In genomic region chr2:164047197-164047690, GRCm38 (mm10) we compare ENCODE assay signal across 8 mouse cellular contexts. TPM values are rescaled to one million over a fixed set of nuclear protein-coding genes. Genes with fewer than 3 reads are reported as not detected.
DNase-seq lines count a peak whose midpoint lies in the region; ATAC-seq lines count a peak whose summit lies in the region.

No protein-coding gene starts in this region.

- peak overlapping the region; percentile 55 for H3K4me2 ChIP-seq in limb, embryonic 12.5 days
- H3K4me2 ChIP-seq in midbrain, embryonic 12.5 days (replicated peaks): peak overlapping the region; percentile 49

- no peaks in the 10 kb centered on the region for H3K27me3 ChIP-seq in hindbrain, embryonic 10.5 days (ENCODE audit: insufficient read depth, poor library complexity, severe bottlenecking)
- no peaks in the 10 kb centered on the region for H3K27me3 ChIP-seq in limb, embryonic 12.5 days
- no peaks in the 10 kb centered on the region for H3K27me3 ChIP-seq in midbrain, embryonic 12.5 days

- H3K4me1 ChIP-seq in hindbrain, embryonic 10.5 days (replicated peaks): peaks cover 6% of the 10 kb centered on the region; the same call in 1 of the 2 replicates
- H3K4me1 ChIP-seq in limb, embryonic 12.5 days (replicated peaks): 0 out of 2 replicates have a peak, but pooled peaks cover 6% of the 10 kb centered on the region
- 0 out of 2 replicates have a peak, but pooled peaks cover 2% of the 10 kb centered on the region for H3K4me1 ChIP-seq in midbrain, embryonic 12.5 days

- WGBS in hindbrain, embryonic 10.5 days: 3% methylated on average over 14 of the region's 16 CpGs
- 2% methylated on average over 15 of the region's 16 CpGs for WGBS in limb, embryonic 12.5 days
- 2% methylated on average over 11 of the region's 16 CpGs for WGBS in midbrain, embryonic 12.5 days

- H3K4me3 ChIP-seq in hindbrain, embryonic 10.5 days: peak overlapping the region; percentile 45
- peak overlapping the region; percentile 34 for H3K4me3 ChIP-seq in limb, embryonic 12.5 days (replicated peaks)
- H3K4me3 ChIP-seq in midbrain, embryonic 12.5 days: peak overlapping the region; percentile 28

- peak; percentile 42; the same call in 1 of the 2 replicates for ATAC-seq in limb, embryonic 12.5 days (ENCODE audit: insufficient number of reproducible peaks, insufficient read depth, low FRiP score, low TSS enrichment, low read depth)
- ATAC-seq in midbrain, embryonic 12.5 days (ENCODE audit: low FRiP score, low read depth): no peak

- peaks cover 24% of the 10 kb centered on the region for H3K36me3 ChIP-seq in hindbrain, embryonic 10.5 days
- peaks cover 25% of the 10 kb centered on the region for H3K36me3 ChIP-seq in limb, embryonic 12.5 days
- H3K36me3 ChIP-seq in midbrain, embryonic 12.5 days: peaks cover 7% of the 10 kb centered on the region; the same call in 1 of the 2 replicates

- DNase-seq in ovary, postnatal 36 days (ENCODE audit: low spot score): peak; percentile 16
- no peak for DNase-seq in ovary, postnatal 10 days (ENCODE audit: low spot score)
- peak; percentile 23 for DNase-seq in embryo, embryonic 10.5 days (ENCODE audit: low spot score)
- peak; percentile 37 for DNase-seq in hindbrain, embryonic 10.5 days (ENCODE audit: low spot score)
- DNase-seq in thymus, postnatal 10 days (ENCODE audit: low spot score in 2 of 2): peak; percentile 32 to 36
- no peak for DNase-seq in right cerebral cortex, postnatal 14 days

- no peaks in the 10 kb centered on the region for H3K9me3 ChIP-seq in hindbrain, embryonic 10.5 days
- H3K9me3 ChIP-seq in limb, embryonic 12.5 days: no peaks in the 10 kb centered on the region
- no peaks in the 10 kb centered on the region for H3K9me3 ChIP-seq in midbrain, embryonic 12.5 days

- H3K9ac ChIP-seq in limb, embryonic 12.5 days (replicated peaks): no peak overlapping the region
- peak overlapping the region; percentile 44 for H3K9ac ChIP-seq in midbrain, embryonic 12.5 days (replicated peaks)

- H3K27ac ChIP-seq in hindbrain, embryonic 10.5 days: peak overlapping the region; percentile 66; the same call in 1 of the 2 replicates
- no peak overlapping the region for H3K27ac ChIP-seq in limb, embryonic 12.5 days
- H3K27ac ChIP-seq in midbrain, embryonic 12.5 days (replicated peaks): no peak overlapping the region

RNA-seq across cellular contexts. Expression of gene Pabpc1l, which starts 22.0 kb away (rescaled TPM):
- 1.2 and 1.6 TPM in 2 replicates for polyA plus RNA-seq in hindbrain, embryonic 10.5 days (2016; fragmentation: Nextera tagmentation; extraction: Ambion mirVana)
- polyA plus RNA-seq in limb, embryonic 12.5 days (2016; fragmentation: Nextera tagmentation; extraction: Ambion mirVana): 3.1 and 3.7 TPM in 2 replicates
- 0.64 and 1.2 TPM in 2 replicates for polyA plus RNA-seq in midbrain, embryonic 12.5 days (2016; fragmentation: Nextera tagmentation; extraction: Ambion mirVana)

RNA-seq across cellular contexts. Expression of gene Stk4, which starts 22.9 kb away (rescaled TPM):
- polyA plus RNA-seq in hindbrain, embryonic 10.5 days (2016; fragmentation: Nextera tagmentation; extraction: Ambion mirVana): 30.8 and 36.8 TPM in 2 replicates
- 28.2 and 29.6 TPM in 2 replicates for polyA plus RNA-seq in limb, embryonic 12.5 days (2016; fragmentation: Nextera tagmentation; extraction: Ambion mirVana)
- polyA plus RNA-seq in midbrain, embryonic 12.5 days (2016; fragmentation: Nextera tagmentation; extraction: Ambion mirVana): 39.6 and 42.3 TPM in 2 replicates

RNA-seq across cellular contexts. Expression of gene Tomm34, which starts 23.7 kb away (rescaled TPM):
- polyA plus RNA-seq in hindbrain, embryonic 10.5 days (2016; fragmentation: Nextera tagmentation; extraction: Ambion mirVana): 58.3 and 64.3 TPM in 2 replicates
- polyA plus RNA-seq in limb, embryonic 12.5 days (2016; fragmentation: Nextera tagmentation; extraction: Ambion mirVana): 53.6 and 53.7 TPM in 2 replicates
- 45.1 and 47.0 TPM in 2 replicates for polyA plus RNA-seq in midbrain, embryonic 12.5 days (2016; fragmentation: Nextera tagmentation; extraction: Ambion mirVana)

RNA-seq across cellular contexts. Expression of gene Ywhab, which starts 52.5 kb away (rescaled TPM):
- 294 and 318 TPM in 2 replicates for polyA plus RNA-seq in hindbrain, embryonic 10.5 days (2016; fragmentation: Nextera tagmentation; extraction: Ambion mirVana)
- 315 and 333 TPM in 2 replicates for polyA plus RNA-seq in limb, embryonic 12.5 days (2016; fragmentation: Nextera tagmentation; extraction: Ambion mirVana)
- 341 and 352 TPM in 2 replicates for polyA plus RNA-seq in midbrain, embryonic 12.5 days (2016; fragmentation: Nextera tagmentation; extraction: Ambion mirVana)

Comparison
In these comparisons a context has a peak if more than half of its experiments do, and no peak if none do; other contexts are left out.
1. DNase-seq: peak in ovary, postnatal 36 days (single experiment), embryo, embryonic 10.5 days (single experiment), hindbrain, embryonic 10.5 days (single experiment) and thymus, postnatal 10 days (2 of 2); none in ovary, postnatal 10 days (single experiment) and right cerebral cortex, postnatal 14 days (single experiment).
2. Peak in every context shown above with its lines, with median percentiles within 50 percentile points of each other: H3K4me3 ChIP-seq.